Mouse (Mus musculus) lung, postnatal 0 days (tissue): ENCODE data around the gene Pgbd5.

ENCODE experiments used
- CTCF ChIP-seq: IDR thresholded peaks from 2 replicates; pipeline ENCODE4 v1.5.1; 2016; ENCODE audit warnings: antibody characterized with exemption, mild to moderate bottlenecking
- EP300 ChIP-seq: IDR thresholded peaks from 2 replicates; pipeline ENCODE4 v1.6.1; 2016; ENCODE audit warnings: antibody characterized with exemption, mild to moderate bottlenecking, control low read depth

- TF ChIP-seq CTCF = no peak
- no peak for TF ChIP-seq EP300
Observed at GRCm38 (mm10) chr8:124463111-124463510, 23.7 kb upstream of the Pgbd5 start.
